Mouse (Mus musculus): ENCODE data around the gene Sema4g.
"Not testable (repeated sequence)": the region's sequence is repeated elsewhere in the genome, so short reads cannot be mapped to it uniquely, and the experiment has no call there.

Sema4g gene

DNA sequence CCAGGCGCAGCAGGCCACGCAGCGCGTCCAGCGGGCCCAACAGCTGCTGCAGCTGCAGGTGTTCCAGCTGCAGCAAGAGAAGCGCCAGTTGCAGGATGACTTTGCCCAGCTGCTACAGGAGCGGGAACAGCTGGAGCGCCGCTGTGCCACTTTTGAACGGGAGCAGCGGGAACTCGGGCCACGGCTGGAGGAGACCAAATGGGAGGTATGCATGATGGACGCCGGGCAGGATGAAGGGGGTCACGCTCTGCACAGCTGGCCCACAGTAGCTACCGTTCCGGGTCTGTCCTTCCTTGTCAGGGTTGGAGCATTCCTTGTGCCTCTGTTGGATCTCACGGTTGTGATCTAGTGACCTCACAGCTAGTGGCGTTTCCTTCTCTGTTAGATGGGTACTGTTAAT is 35.9 kb downstream of the Sema4g start:
- DNase-seq (ENCODE audit: low read depth, low spot score), result no peak

- peak; percentile 39 for DNase-seq (ENCODE audit: low read depth, low spot score)
Observed at GRCm38 (mm10) chr19:45025937-45026568, 37.2 kb downstream of the Sema4g start.

DNA sequence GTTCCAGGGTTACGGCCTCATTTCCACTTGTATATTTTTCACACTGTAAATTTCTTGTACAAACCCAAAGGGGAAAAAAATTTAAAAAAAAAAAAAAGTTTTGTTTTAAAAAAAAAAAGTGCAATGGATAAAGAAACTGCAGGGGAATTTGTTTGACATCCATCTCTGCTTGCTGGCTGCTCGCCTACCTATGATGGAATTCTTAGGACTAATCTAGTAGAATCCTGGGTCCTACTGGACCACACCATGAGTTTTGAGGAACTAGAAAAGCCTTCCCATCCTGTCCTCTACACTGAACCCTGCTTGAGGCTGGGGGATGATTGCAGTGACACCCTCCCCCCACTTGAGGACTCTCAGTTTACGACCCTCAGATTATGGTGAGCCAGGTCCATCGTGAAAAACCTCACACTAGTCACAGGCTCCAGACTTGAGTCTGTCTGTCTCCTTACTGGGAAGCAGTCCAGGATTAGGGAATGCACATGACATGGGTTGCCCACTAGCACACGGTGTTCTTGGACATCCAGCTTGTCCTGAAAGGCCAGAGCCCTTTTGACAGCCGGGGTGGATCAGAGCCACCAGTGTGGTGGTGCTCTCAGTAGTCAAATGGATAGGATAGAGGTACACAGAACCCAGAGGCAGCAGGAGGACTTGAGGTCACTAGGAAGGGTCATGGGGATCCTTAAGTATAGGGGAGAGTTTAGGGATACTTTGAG is 38.2 kb downstream of the Sema4g start:
- DNase-seq (ENCODE audit: low read depth, low spot score), result no peak

DNA sequence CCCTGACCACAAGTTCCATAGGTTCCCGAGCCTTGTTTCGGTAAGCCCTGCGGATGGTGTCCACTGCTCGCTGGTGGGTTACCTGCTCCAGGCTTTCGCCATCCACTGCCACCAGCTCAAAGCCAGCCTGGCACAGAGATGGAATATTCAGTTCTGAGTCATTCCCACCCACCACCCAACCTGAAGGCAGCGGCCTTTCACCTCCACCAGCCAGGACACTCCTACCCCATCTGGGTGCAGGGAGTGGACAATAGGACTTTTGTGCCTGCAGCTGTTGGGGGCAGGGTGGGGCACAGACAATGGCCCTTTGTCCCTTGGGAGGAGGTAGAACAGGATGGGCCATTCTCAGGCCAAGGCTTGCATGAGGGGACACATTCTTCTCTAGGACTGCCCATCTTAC is 38.9 kb downstream of the Sema4g start:
- no peak for DNase-seq (ENCODE audit: low read depth, low spot score)

DNA sequence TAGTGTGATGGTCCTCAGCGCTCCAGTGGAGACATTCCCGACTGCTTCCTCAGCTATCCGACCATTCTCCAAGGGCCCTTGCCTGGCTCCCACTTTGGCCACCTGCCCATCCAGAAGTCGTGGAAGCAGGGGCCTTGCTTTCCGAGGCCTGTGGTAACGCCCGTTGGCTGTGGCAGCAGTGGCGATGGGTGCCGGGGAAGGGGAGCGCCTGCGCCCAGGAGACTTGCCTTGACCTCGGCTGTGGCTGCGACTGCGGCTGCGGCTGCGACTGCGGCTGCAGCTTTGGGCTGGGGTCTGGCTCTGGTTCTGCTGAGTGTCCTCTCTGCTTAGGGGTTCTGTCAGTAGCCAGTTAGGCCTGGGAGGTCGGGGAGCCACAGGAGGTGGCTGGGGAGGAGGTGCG is 39.8 kb downstream of the Sema4g start:
- DNase-seq (ENCODE audit: low read depth, low spot score), result no peak

- DNase-seq (ENCODE audit: low read depth, low spot score), result no peak
Observed at GRCm38 (mm10) chr19:45029571-45029970, 40.7 kb downstream of the Sema4g start.

DNA sequence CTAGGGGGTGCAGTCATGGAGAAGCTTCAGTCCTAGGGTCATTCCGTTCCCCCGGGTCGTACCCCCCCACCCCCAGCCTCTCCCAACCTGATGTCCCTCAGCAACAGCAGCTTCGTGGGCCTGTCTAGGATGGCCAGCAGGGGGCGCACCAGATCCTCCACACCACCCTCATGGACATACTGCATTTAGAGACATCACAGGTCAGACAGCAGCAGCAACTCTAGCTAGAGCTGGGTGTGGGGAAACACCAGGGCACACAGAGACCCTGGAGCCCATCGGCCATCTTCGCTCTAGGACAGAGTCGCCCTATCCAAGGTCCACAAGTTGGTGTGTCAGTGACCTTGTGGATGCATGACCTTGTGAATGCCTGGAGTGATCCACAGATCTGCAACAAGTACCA is 41.2 kb downstream of the Sema4g start:
- DNase-seq (ENCODE audit: low read depth, low spot score), result peak; percentile 83

GRCm38 (mm10) chr19:45030746-45031693 is 42.1 kb downstream of the Sema4g start:
- DNase-seq (ENCODE audit: low read depth, low spot score), result peak; percentile 88

GRCm38 (mm10) chr19:45031780-45032179 is 42.9 kb downstream of the Sema4g start:
- peak; percentile 82 for DNase-seq (ENCODE audit: low read depth, low spot score)

GRCm38 (mm10) chr19:45032570-45033332 is 43.9 kb downstream of the Sema4g start:
- DNase-seq (ENCODE audit: low read depth, low spot score), result peak; percentile 52

GRCm38 (mm10) chr19:45036867-45037266 is 48.0 kb downstream of the Sema4g start:
- peak; percentile 87 for DNase-seq (ENCODE audit: low read depth, low spot score)

- not testable (repeated sequence) for DNase-seq (ENCODE audit: low read depth, low spot score)
Observed at GRCm38 (mm10) chr19:45038198-45038597, 49.3 kb downstream of the Sema4g start.

GRCm38 (mm10) chr19:45040214-45040613 is 51.3 kb downstream of the Sema4g start:
- peak; percentile 26 for DNase-seq (ENCODE audit: low read depth, low spot score)

DNA sequence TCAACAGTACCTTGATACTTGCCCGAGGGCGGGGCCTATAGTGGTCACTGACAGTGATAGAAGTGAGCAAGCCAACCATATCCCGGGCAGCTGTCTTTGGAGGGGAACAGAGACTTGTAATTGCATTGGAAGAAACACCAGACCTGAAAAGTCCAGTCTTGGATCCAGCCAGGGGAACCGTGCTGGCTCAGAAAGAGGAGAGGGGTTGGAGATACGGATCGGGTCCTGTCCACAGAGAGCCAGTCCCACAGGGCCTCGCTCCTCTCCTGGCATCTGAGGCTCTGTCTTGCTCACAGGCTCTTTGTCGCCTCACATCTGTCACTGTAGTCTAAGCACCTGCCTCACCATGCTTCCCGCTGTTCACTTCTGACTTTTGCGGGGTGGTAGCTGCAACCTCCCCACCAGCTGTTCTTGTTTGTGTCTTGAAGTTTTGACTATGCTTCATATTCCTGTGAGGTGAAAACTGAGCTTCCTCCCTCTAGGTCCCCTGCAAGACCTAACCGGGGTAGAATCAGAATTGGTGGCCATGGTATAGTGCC is 55.6 kb downstream of the Sema4g start:
- DNase-seq (ENCODE audit: low read depth, low spot score), result no peak

DNA sequence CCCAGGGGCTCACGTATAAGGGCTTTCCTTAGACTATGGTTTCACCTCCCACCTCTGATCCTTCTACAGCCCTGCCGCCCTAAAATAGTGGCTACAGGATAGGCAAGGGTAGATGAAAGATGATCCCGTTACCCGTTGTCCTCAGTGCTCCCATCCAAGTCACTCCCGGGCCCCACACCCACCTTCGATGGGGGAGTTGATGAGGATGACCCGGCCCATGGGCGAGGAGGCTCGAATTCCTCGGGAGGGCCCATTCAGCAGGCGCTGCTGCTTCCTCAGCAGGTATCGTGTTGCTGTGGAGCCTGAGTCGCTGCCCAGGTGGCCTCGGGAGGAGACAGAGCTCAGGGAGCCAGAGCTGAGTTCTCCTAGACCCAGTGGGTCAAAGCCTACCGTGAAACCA is 56.3 kb downstream of the Sema4g start:
- DNase-seq (ENCODE audit: low read depth, low spot score), result no peak

DNA sequence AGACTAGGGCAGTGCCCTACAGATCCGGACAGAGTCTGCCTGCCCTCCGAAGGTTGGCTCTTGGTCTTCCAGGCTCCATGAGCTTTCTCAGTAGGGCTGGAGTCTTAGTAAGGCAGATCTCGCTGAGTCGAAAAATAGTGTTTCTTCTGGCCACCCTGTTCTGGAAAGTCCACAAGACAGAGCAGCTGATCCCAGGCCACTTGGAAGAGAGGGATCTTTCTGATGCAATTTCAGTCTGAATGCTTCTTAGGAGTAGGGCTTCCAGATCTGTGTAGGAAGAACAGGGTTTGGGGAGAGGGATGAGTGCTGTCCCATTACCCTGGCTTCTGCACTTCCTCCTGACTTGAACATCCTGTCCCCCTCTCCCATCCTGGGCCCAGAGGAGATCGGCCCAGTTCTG is 56.8 kb downstream of the Sema4g start, which contains the start of gene Pdzd7:
TSS of gene Pdzd7 (minus strand) at position 67 of the 400 bp plus-strand sequence.
- DNase-seq (ENCODE audit: low read depth, low spot score), result no peak

- DNase-seq (ENCODE audit: low read depth, low spot score), result peak; percentile 88
Observed at GRCm38 (mm10) chr19:45046523-45047321, 57.8 kb downstream of the Sema4g start.

- peak; percentile 96 for DNase-seq (ENCODE audit: low read depth, low spot score)
Observed at GRCm38 (mm10) chr19:45047417-45047934, 58.6 kb downstream of the Sema4g start, which contains the start of gene Sfxn3. TSS of gene Sfxn3 (plus strand) at chr19:45047503.

DNA sequence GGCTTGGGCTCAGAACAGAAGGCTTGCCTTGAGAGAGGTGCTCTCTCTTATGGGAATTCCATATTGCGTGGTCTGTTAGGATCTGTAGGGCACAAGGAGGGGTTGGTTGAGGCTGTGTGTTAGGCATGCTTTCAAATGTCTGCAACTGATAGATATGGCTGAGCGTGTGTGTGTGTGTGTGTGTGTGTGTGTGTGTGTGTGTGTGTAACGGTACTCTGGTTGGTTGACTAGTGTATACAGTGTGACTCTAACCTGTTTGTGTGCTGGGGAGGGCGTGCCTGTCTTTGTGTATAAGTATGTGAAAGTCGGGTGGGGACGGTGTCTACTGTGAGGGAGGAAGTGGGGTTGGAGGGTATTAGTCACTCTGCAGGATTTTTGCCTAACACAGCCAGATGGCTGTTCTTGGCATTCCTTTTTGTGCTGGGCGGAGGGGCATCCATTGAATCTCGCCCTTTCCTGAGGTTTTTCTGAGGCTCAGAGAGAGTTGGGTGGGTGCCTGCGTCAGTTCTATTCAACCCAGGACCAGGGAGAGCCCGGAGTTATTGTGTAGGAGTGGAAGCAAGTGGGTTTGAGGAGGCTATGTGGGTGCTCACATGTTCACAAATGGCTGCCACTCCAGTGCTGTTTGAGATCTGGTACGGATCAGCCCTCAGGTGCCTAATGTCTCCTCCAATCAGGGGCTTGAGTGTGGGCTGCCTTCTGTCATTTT is 59.2 kb downstream of the Sema4g start:
- peak; percentile 60 for DNase-seq (ENCODE audit: low read depth, low spot score)

Data from ZHBTc4 (cell line).